9 mouse cellular contexts compared by ENCODE assay signal in genomic region chrX:73064415-73064793, GRCm38 (mm10). TPM values are rescaled to one million over a fixed set of nuclear protein-coding genes. Genes with fewer than 3 reads are reported as not detected.
A peak's percentile ranks its signal among the peaks of the same experiment; 100 is the strongest.
DNase-seq lines count a peak whose midpoint lies in the region; ATAC-seq and TF ChIP-seq lines count a peak whose summit lies in the region.
"Had no signal": no experiment of that assay in that cellular context is flagged by ENCODE, and none has a peak within 500 bp of the region (broad histone marks: within the 10 kb centered on the region; RNA-seq: fewer than 3 reads in every experiment).

Gene Pnma3, plus strand, starts transcription at chrX:73064787.

- DNase-seq in heart, postnatal 36 days, result no peak
- no peak for DNase-seq in ES-E14 (ENCODE audit: low read depth, low spot score)
- DNase-seq in limb, embryonic 11.5 days (ENCODE audit: low spot score), result no peak
- no peak for DNase-seq in thymus, postnatal 36 days
- no peak for DNase-seq in lung, adult 2 months

- no peak within 1 kb of the TSS for H3K27ac ChIP-seq in heart, embryonic 12.5 days (ENCODE audit: poor library complexity, severe bottlenecking)
- H3K27ac ChIP-seq in ES-E14 (ENCODE audit: insufficient read depth, low read depth, low read length, poor library complexity, severe bottlenecking), result no peak within 1 kb of the TSS
- H3K27ac ChIP-seq in forebrain, embryonic 16.5 days (ENCODE audit: low read length), result no peak within 1 kb of the TSS
- no peak within 1 kb of the TSS for H3K27ac ChIP-seq in limb, embryonic 11.5 days (replicated peaks; ENCODE audit: low read depth, low read length)
- H3K27ac ChIP-seq: macrophage had no signal

- no peak for ATAC-seq in heart, embryonic 12.5 days (ENCODE audit: insufficient number of reproducible peaks, low FRiP score)
- no peak; the same call in none of the 2 replicates for ATAC-seq in forebrain, embryonic 16.5 days
- ATAC-seq in limb, embryonic 11.5 days (ENCODE audit: insufficient number of reproducible peaks, low FRiP score, low TSS enrichment, low read depth), result no peak
- ATAC-seq in monocyte, adult 5-6 weeks (replicated peaks; ENCODE audit: insufficient number of reproducible peaks, low FRiP score, low TSS enrichment, poor library complexity, severe bottlenecking), result no peak

- no peak for TF ChIP-seq POLR2A in lung, adult 2 months (IDR thresholded peaks at IDR 0.05; ENCODE audit: borderline replicate concordance, extremely low read depth, low read depth, low read length)

- H3K4me3 ChIP-seq in heart, embryonic 12.5 days, result peak within 1 kb of the TSS; percentile 24
- peak within 1 kb of the TSS; percentile 3 to 11; a peak in 2 of 4 replicates for H3K4me3 ChIP-seq in ES-E14 (ENCODE audit: insufficient read depth in 1 of 2, low read depth in 1 of 2, low read length in 2 of 2, poor library complexity in 1 of 2, severe bottlenecking in 1 of 2)
- peak within 1 kb of the TSS; percentile 40 for H3K4me3 ChIP-seq in forebrain, embryonic 16.5 days (replicated peaks; ENCODE audit: low read length)
- no peak within 1 kb of the TSS for H3K4me3 ChIP-seq in limb, embryonic 11.5 days (ENCODE audit: low read depth, low read length)
- no peak within 1 kb of the TSS for H3K4me3 ChIP-seq in lung, adult 2 months (replicated peaks; ENCODE audit: extremely low read depth, low read depth, low read length)

- peak within 1 kb of the TSS; percentile 60 for H3K4me2 ChIP-seq in heart, embryonic 12.5 days
- peak within 1 kb of the TSS; percentile 55 for H3K4me2 ChIP-seq in forebrain, embryonic 16.5 days (ENCODE audit: low read length)
- H3K4me2 ChIP-seq in limb, embryonic 11.5 days (ENCODE audit: low read depth, severe bottlenecking), result peak within 1 kb of the TSS; percentile 24

- H3K27me3 ChIP-seq in heart, embryonic 12.5 days (replicated peaks), result peaks cover 30% of the 10 kb centered on the region
- H3K27me3 ChIP-seq in forebrain, embryonic 16.5 days (replicated peaks; ENCODE audit: control insufficient read depth, insufficient read depth, low read length), result no peaks in the 10 kb centered on the region
- no peaks in the 10 kb centered on the region for H3K27me3 ChIP-seq in limb, embryonic 11.5 days (ENCODE audit: control insufficient read depth, insufficient read depth, low read length)

- intact Hi-C loops in heart, postnatal 36 days (cut with DNase I), result no loop called here

- H3K9ac ChIP-seq in heart, embryonic 12.5 days, result no peak within 1 kb of the TSS
- H3K9ac ChIP-seq in ES-E14 (ENCODE audit: insufficient read depth, low read depth, low read length, poor library complexity, severe bottlenecking), result no peak within 1 kb of the TSS
- H3K9ac ChIP-seq in forebrain, embryonic 16.5 days (replicated peaks; ENCODE audit: low read depth, low read length), result peak within 1 kb of the TSS; percentile 51
- 0 out of 2 replicates have a peak within 1 kb of the TSS, but pooled peaks have one; percentile 12 for H3K9ac ChIP-seq in limb, embryonic 11.5 days (ENCODE audit: low read length)

- no peaks in the 10 kb centered on the region for H3K4me1 ChIP-seq in heart, embryonic 12.5 days (replicated peaks)
- peaks cover 0 to 2% of the 10 kb centered on the region in 2 experiments; a peak in 1 of 4 replicates for H3K4me1 ChIP-seq in ES-E14 (ENCODE audit: control insufficient read depth in 2 of 2, insufficient read depth in 2 of 2, low read length in 2 of 2, poor library complexity in 1 of 2)
- H3K4me1 ChIP-seq in forebrain, embryonic 16.5 days (replicated peaks; ENCODE audit: control insufficient read depth, insufficient read depth, low read length), result no peaks in the 10 kb centered on the region; the same call in 1 of the 2 replicates
- H3K4me1 ChIP-seq in limb, embryonic 11.5 days (ENCODE audit: control insufficient read depth, insufficient read depth, low read length), result no peaks in the 10 kb centered on the region
- H3K4me1 ChIP-seq in lung, adult 2 months (ENCODE audit: control insufficient read depth, insufficient read depth, low read length), result no peaks in the 10 kb centered on the region

- H3K36me3 ChIP-seq in heart, embryonic 12.5 days, result no peaks in the 10 kb centered on the region
- no peaks in the 10 kb centered on the region for H3K36me3 ChIP-seq in ES-E14 (ENCODE audit: control insufficient read depth, insufficient read depth, low read length, poor library complexity, severe bottlenecking)
- H3K36me3 ChIP-seq in forebrain, embryonic 16.5 days (ENCODE audit: control insufficient read depth, insufficient read depth), result no peaks in the 10 kb centered on the region
- H3K36me3 ChIP-seq in limb, embryonic 11.5 days (ENCODE audit: control insufficient read depth, insufficient read depth, low read length), result no peaks in the 10 kb centered on the region

- WGBS in heart, embryonic 12.5 days, result 30% methylated on average over 7 of the region's 7 CpGs
- WGBS in forebrain, embryonic 16.5 days, result 39% methylated on average over 7 of the region's 7 CpGs
- 27% methylated on average over 7 of the region's 7 CpGs for WGBS in limb, embryonic 11.5 days
- 44% methylated on average over 7 of the region's 7 CpGs for WGBS in lung, adult 2 months

- H3K9me3 ChIP-seq in heart, embryonic 12.5 days (replicated peaks), result no peaks in the 10 kb centered on the region
- no peaks in the 10 kb centered on the region for H3K9me3 ChIP-seq in ES-E14 (ENCODE audit: control insufficient read depth, insufficient read depth, low read depth, low read length)
- H3K9me3 ChIP-seq in forebrain, embryonic 16.5 days (ENCODE audit: control insufficient read depth, low read length), result no peaks in the 10 kb centered on the region
- H3K9me3 ChIP-seq in limb, embryonic 11.5 days (ENCODE audit: control insufficient read depth, low read length), result no peaks in the 10 kb centered on the region

- no peak for TF ChIP-seq CTCF in lung, adult 2 months (IDR thresholded peaks at IDR 0.05; ENCODE audit: insufficient read depth, low read length)

- in situ Hi-C loops in ES-E14 (cut with MboI; ENCODE audit: low sequenced_read_pairs in 2 of 2, unreplicated experiment in 2 of 2), result loop anchor here in 1 of 2 experiments (25.0 kb wide), 1 partner anchor 373 kb away; the partner anchor contains the start of gene Trex2

TF ChIP-seq in ES-E14, 5 proteins besides CTCF, POLR2A, EP300 and RAD21:
- no peak for TF ChIP-seq ZNF384 (IDR thresholded peaks at IDR 0.05; ENCODE audit: low read depth, low read length)
- no peak for TF ChIP-seq HCFC1 (IDR thresholded peaks at IDR 0.05; ENCODE audit: borderline replicate concordance, insufficient read depth, low read length)
- no peak for TF ChIP-seq CHD2 (IDR thresholded peaks at IDR 0.05; ENCODE audit: low read depth, low read length)
- no peak for TF ChIP-seq MAFK (IDR thresholded peaks at IDR 0.05; ENCODE audit: insufficient read depth, low read depth, low read length)
- TF ChIP-seq ZC3H11A (IDR thresholded peaks at IDR 0.05; ENCODE audit: borderline replicate concordance, low read depth, low read length), result no peak

RNA-seq across cellular contexts. Expression of gene Pnma3, which starts in this region (rescaled TPM):
- 0.09 TPM in 1 of 2 replicates, not detected in the other for polyA plus RNA-seq in heart, embryonic 12.5 days (2016; fragmentation: Nextera tagmentation; extraction: Ambion mirVana)
- total RNA-seq in heart, postnatal 36 days (2021), result not detected
- 0.16 and 0.18 TPM in 2 replicates for total RNA-seq in ES-E14 (2012; rRNA removed)
- polyA plus RNA-seq in forebrain, embryonic 16.5 days (2015; fragmentation: Nextera tagmentation; extraction: Ambion mirVana), result 2.5 and 3.0 TPM in 2 replicates
- 0.07 and 0.15 TPM in 2 replicates for polyA plus RNA-seq in limb, embryonic 11.5 days (2014; fragmentation: Nextera tagmentation; extraction: Ambion mirVana)
- not detected in 2 replicates for polyA plus RNA-seq in lung, adult 2 months (2012; rRNA removed)
- not detected in 3 replicates for total RNA-seq in monocyte, adult 5-6 weeks (2017)
- polyA plus RNA-seq: macrophage had no signal

Comparison
In these comparisons a context has a peak if more than half of its experiments do, and no peak if none do; other contexts are left out.
1. H3K4me3 ChIP-seq: peak in heart, embryonic 12.5 days (single experiment), ES-E14 (2 of 2) and forebrain, embryonic 16.5 days (single experiment); none in limb, embryonic 11.5 days (single experiment) and lung, adult 2 months (single experiment).
2. H3K9ac ChIP-seq: peak in forebrain, embryonic 16.5 days (single experiment) and limb, embryonic 11.5 days (single experiment); none in heart, embryonic 12.5 days (single experiment) and ES-E14 (single experiment).
3. Peak in every context shown above with its lines, with median percentiles within 50 percentile points of each other: H3K4me2 ChIP-seq.